Mouse (Mus musculus): Measurements from ENCODE around the gene Gstm3.
"Not testable (repeated sequence)": the region's sequence is repeated elsewhere in the genome, so short reads cannot be mapped to it uniquely, and the experiment has no call there.

GRCm38 (mm10) chr3:107971101-107971500, 2.0 kb upstream of the Gstm3 start:
- not testable (repeated sequence) for TF ChIP-seq POLR2A (IDR thresholded peaks at IDR 0.05; ENCODE audit: low read depth, low read length); CTCF (IDR thresholded peaks at IDR 0.05; ENCODE audit: extremely low read depth, insufficient read length, insufficient replicate concordance, low read depth, low read length)

Measured in small intestine, adult 2 months (tissue).